Mouse (Mus musculus): Measurements from ENCODE around the gene Atp5mpl. TPM values are rescaled to one million over a fixed set of nuclear protein-coding genes. Genes with fewer than 3 reads are reported as not detected.

Gene Atp5mpl
- 590 and 598 TPM in 2 replicates for polyA plus RNA-seq (2016; fragmentation: Nextera tagmentation; extraction: Ambion mirVana)

DNA sequence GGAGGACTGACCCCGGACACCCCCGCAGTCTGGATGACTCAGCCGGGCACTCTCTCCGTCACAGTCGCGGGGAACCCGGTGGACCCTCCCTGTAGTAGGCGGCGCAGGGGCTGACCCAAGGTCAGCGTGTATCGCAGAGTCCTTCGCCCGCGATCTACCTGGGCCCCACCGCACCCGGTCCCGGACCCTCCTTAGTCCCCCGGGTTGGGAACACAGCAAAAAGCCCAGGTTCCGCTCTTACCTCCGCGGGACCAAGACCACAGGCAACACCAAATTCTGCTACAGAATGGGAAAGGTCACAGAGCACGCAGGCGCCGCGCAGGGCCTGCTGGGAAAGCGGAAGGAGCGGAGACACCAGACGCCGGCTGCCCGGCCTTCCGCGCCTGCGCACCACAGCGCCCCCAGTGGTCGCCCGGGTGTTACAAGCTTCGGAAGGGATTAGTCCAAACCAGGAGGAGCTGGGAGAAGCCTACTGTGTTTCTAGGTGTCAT, at the start of gene Atp5mpl:
TSS of gene Atp5mpl (minus strand) at position 295 of the 491 bp plus-strand sequence.
- ATAC-seq (ENCODE audit: low FRiP score), result peak; percentile 91
- no peaks in the 10 kb centered on the region for H3K9me3 ChIP-seq
- H3K27me3 ChIP-seq, result no peaks in the 10 kb centered on the region
- peaks cover 17% of the 10 kb centered on the region for H3K4me1 ChIP-seq
- peak within 1 kb of the TSS; percentile 83 for H3K4me2 ChIP-seq
- peaks cover 16% of the 10 kb centered on the region for H3K36me3 ChIP-seq (replicated peaks)
- peak within 1 kb of the TSS; percentile 47; the same call in 1 of the 2 replicates for H3K27ac ChIP-seq
- H3K9ac ChIP-seq, result peak within 1 kb of the TSS; percentile 95
- under 1% methylated on average over 37 of the region's 37 CpGs for WGBS
- peak within 1 kb of the TSS; percentile 91 for H3K4me3 ChIP-seq (replicated peaks)

DNA sequence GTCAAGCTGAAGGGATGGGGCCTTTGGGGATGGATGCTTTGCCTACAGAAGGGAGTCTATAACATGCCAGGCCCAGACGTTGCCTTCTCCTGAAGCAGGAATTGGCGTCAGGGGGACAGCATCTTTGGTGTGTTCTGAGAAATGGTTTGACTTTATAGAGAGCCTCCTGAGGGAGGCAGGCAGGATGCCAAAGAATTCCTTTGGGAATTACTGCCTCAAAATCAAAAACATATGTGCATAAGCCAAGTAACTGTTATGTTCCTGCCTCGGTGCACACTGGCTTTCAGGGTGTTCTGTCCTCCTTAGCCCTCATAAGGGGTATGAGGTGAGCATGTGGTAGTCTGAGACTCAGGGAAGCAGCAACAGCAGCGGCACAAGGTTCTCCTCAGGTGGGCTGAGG, 49.6 kb upstream of the Atp5mpl start:
- no peak for ATAC-seq (ENCODE audit: low FRiP score)

DNA sequence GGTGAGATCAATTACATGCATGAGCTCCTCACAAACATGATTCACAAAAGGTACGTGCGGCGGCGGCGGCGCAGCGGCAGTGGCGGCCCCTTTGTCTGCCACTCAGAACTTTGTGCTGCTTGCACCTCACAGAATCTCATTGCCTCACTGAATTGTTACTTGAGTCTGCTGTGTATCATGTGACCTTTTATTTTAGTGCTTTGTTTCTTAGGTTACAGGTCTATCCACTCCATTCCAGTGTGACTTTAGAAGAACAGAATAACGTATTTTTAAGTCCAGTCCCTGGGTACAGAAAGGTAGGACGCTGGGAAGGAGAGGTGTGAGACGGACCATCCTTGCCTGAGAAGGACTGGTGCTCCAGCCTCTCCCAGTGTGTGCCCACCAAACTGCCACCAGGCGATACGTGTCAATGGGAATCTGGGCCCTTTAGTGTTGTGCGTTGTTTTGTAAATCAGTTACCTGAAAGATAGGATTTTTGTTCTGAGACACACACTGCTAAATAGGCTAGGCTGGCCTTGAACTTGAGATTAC, 46.6 kb upstream of the Atp5mpl start:
- H3K36me3 ChIP-seq (replicated peaks), result no peaks in the 10 kb centered on the region
- no peaks in the 10 kb centered on the region for H3K27me3 ChIP-seq
- H3K27ac ChIP-seq, result peak overlapping the region; percentile 90
- peak; percentile 74 for ATAC-seq (ENCODE audit: low FRiP score)
- H3K4me2 ChIP-seq, result peak overlapping the region; percentile 45
- H3K9me3 ChIP-seq, result no peaks in the 10 kb centered on the region
- H3K9ac ChIP-seq, result peak overlapping the region; percentile 21
- peaks cover 14% of the 10 kb centered on the region for H3K4me1 ChIP-seq
- 7% methylated on average over 14 of the region's 14 CpGs for WGBS
- H3K4me3 ChIP-seq (replicated peaks), result peak overlapping the region; percentile 16

More for the DNA sequence above, 49.6 kb upstream of the Atp5mpl start:
- no peak overlapping the region for H3K4me2 ChIP-seq
- H3K4me3 ChIP-seq (replicated peaks), result no peak overlapping the region
- H3K36me3 ChIP-seq (replicated peaks), result no peaks in the 10 kb centered on the region
- WGBS, result 91% methylated on average over 4 of the region's 4 CpGs
- no peak overlapping the region for H3K27ac ChIP-seq
- no peak overlapping the region for H3K9ac ChIP-seq
- H3K9me3 ChIP-seq, result 0 out of 2 replicates have a peak, but pooled peaks cover 2% of the 10 kb centered on the region
- peaks cover 14% of the 10 kb centered on the region for H3K4me1 ChIP-seq
- no peaks in the 10 kb centered on the region for H3K27me3 ChIP-seq

DNA sequence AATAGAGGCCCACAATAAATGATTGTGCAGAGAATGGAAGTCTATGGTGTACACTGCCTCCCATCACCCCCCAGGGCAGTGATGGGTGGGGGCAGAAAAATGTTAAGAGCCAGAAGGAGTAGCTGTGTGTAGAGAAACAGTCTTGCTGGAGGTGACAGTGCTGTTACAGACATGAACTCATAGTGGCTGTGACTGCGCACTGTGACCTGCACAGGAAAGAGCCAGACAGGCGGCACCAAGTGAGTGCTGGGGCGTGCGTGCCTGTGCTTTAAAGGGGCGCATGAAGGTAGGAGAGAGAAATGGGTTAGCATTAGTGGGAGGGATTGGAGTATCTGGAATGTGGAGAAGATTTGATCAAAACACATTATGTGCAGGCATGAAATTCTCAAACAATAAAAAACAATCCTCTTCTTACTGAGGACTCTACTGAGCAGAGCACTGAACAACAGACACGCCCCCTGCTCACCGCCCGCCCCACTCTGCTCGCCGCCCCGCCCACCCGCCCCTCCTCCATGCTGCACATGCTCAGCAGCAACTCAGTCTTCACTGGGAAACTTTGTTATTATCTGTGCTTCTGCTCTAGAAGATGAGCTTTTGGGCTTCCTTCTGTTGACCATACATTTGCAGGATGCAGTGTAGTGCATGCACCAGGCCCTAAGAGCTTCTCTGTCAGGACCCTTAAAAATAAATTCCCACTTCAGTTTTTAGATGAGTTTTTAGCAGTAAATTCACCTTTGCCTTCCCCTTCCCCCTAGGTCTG, 45.9 kb upstream of the Atp5mpl start:
- Histone ChIP-seq H3K9me3 (no peaks in the 10 kb centered on the region), H3K36me3 (replicated peaks) (no peaks in the 10 kb centered on the region), H3K4me3 (replicated peaks) (peak overlapping the region; percentile 16), H3K27me3 (no peaks in the 10 kb centered on the region), H3K9ac (peak overlapping the region; percentile 21), H3K4me2 (peak overlapping the region; percentile 45), H3K27ac (peak overlapping the region; percentile 90), H3K4me1 (peaks cover 14% of the 10 kb centered on the region)
- WGBS, result 21% methylated on average over 12 of the region's 12 CpGs
- peak; percentile 92 for ATAC-seq (ENCODE audit: low FRiP score)

DNA sequence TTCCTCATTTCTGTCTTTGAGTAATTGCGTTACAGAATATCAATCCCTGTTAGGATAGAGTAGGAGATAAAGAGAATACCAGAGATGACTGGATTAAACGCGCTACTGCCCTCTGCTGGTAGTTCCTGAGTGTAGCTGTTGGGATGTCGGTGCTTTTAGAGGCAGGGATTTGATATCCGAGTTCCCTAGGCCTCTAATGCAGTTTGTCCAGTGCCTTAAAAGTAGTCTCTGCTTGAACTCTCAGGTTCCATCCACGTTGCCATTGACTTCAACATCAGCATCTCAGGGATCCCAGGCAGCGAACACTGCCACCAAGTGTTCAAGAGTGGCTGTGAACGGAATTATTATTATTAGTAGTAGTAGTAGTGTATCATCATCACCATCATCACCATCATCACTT, 34.4 kb upstream of the Atp5mpl start:
- H3K9ac ChIP-seq, result no peak overlapping the region
- no peaks in the 10 kb centered on the region for H3K27me3 ChIP-seq
- no peak overlapping the region for H3K4me3 ChIP-seq (replicated peaks)
- no peak overlapping the region for H3K4me2 ChIP-seq
- ATAC-seq (ENCODE audit: low FRiP score), result no peak
- H3K27ac ChIP-seq, result no peak overlapping the region
- no peaks in the 10 kb centered on the region for H3K36me3 ChIP-seq (replicated peaks)
- H3K9me3 ChIP-seq, result no peaks in the 10 kb centered on the region
- no peaks in the 10 kb centered on the region for H3K4me1 ChIP-seq
- 20% methylated on average over 8 of the region's 8 CpGs for WGBS

DNA sequence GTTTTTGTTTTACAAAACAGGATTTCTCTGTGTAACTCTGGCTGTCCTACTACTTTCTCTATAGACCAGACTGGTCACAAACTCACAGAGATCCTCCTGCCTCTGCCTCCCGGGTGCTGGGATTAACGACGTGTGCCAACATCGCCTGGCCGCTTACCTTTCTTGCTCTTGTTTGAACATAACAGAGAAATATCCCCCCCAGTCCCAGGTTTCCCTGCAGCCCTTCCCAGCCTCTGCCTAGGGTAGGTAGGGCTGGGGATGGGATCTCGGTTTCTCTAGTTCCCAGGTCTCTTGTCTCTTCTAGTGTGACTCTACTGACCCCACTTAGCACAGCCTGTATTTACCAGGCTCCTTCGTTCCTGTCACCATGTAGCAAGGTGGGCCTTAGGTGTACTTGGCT, 33.0 kb upstream of the Atp5mpl start:
- no peak for ATAC-seq (ENCODE audit: low FRiP score)
- Histone ChIP-seq H3K27me3 (no peaks in the 10 kb centered on the region), H3K4me1 (no peaks in the 10 kb centered on the region), H3K9ac (no peak overlapping the region), H3K27ac (no peak overlapping the region), H3K4me2 (no peak overlapping the region), H3K9me3 (no peaks in the 10 kb centered on the region), H3K4me3 (replicated peaks) (no peak overlapping the region), H3K36me3 (replicated peaks) (no peaks in the 10 kb centered on the region)
- 97% methylated on average over 7 of the region's 7 CpGs for WGBS

DNA sequence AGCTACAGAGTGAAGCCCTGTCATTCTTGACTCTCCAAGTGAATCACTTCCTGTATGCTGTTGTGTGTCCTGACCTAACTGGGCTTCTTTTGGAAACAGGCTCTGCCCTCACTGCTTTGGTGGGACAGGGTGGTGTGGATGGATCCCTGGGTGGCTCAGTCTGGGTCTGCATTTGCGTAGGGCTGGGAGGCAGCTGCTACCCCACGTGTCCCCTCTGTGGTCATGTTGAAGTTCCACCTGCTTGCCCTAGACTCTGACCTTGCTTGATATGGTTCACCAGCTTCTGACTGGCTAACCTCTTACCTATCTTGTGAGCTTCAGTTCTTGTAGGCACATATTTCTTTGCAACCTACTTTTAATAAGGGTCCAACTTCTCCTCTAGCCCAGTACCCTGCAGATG, 28.4 kb upstream of the Atp5mpl start:
- Histone ChIP-seq H3K27me3 (no peaks in the 10 kb centered on the region), H3K27ac (no peak overlapping the region), H3K9me3 (no peaks in the 10 kb centered on the region), H3K4me3 (replicated peaks) (no peak overlapping the region), H3K4me1 (no peaks in the 10 kb centered on the region), H3K36me3 (replicated peaks) (no peaks in the 10 kb centered on the region), H3K9ac (no peak overlapping the region), H3K4me2 (no peak overlapping the region)
- ATAC-seq (ENCODE audit: low FRiP score), result no peak
- WGBS, result 91% methylated on average over 2 of the region's 2 CpGs

DNA sequence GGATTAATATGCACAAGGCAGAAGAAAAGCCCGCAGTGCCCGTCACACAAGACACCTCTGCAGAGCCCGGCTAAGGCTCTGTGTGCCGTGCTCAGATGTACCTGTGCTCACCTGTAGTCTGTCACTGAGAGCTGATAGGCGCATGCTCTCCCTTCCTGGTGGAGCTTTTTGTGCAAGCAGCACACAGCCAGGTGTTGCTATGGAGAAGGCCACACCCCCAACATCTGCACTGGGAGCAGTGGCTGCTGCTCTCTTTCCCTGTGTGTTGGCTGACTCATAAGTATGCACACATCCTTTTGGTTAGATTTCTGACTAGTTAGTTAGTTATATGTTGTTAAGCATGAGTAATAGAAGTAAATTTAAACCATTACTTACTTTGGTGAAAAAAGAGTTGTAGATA, 25.8 kb upstream of the Atp5mpl start:
- no peak overlapping the region for H3K9ac ChIP-seq
- no peaks in the 10 kb centered on the region for H3K9me3 ChIP-seq
- H3K4me1 ChIP-seq, result no peaks in the 10 kb centered on the region
- ATAC-seq (ENCODE audit: low FRiP score), result no peak
- H3K4me3 ChIP-seq (replicated peaks), result no peak overlapping the region
- no peak overlapping the region for H3K4me2 ChIP-seq
- 90% methylated on average over 5 of the region's 5 CpGs for WGBS
- no peaks in the 10 kb centered on the region for H3K36me3 ChIP-seq (replicated peaks)
- no peak overlapping the region for H3K27ac ChIP-seq
- H3K27me3 ChIP-seq, result no peaks in the 10 kb centered on the region

DNA sequence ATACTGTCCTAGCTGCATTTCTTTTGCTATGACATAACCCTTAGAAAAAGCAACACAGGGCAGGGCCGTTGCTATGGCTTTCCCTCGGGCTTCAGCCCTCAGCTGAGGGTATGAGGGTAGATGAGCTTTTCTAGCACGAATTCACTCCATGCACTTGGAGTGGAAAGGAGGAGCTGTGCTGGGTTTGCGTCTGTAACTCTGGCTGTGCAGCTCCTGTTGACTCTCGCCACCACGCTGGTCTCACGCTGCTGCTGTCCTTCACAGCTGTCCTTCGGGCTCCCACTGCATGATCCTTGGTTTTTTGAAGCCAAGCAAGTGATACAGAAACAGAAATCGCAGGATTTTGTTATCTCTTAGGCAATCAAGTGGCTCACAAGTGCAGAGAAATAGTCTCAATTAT, 20.0 kb upstream of the Atp5mpl start:
- H3K27ac ChIP-seq, result no peak overlapping the region
- H3K4me1 ChIP-seq, result no peaks in the 10 kb centered on the region
- no peak overlapping the region for H3K9ac ChIP-seq
- H3K4me3 ChIP-seq (replicated peaks), result no peak overlapping the region
- H3K9me3 ChIP-seq, result no peaks in the 10 kb centered on the region
- H3K36me3 ChIP-seq (replicated peaks), result no peaks in the 10 kb centered on the region
- no peak overlapping the region for H3K4me2 ChIP-seq
- no peaks in the 10 kb centered on the region for H3K27me3 ChIP-seq
- 50% methylated on average over 9 of the region's 9 CpGs for WGBS
- ATAC-seq (ENCODE audit: low FRiP score), result no peak

DNA sequence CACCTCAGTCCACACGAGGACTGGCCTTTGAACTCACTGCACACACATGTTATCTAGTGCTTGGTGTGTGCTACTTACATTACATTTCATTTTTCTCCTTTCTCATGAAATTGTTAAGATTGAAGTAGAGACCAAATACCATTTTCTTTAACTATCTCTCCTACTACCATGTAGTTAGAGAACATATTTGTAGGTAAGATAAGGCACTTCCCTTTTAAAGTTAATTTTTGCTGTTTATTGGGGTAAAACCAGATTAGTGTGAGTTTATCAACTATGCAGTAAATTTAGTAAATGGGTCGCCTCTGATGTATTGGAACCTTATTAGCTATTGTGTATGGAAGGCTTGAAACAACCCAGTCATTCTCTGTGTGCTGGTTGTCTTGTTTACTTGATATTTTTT, 16.4 kb upstream of the Atp5mpl start:
- no peaks in the 10 kb centered on the region for H3K9me3 ChIP-seq
- H3K27ac ChIP-seq, result no peak overlapping the region
- H3K4me3 ChIP-seq (replicated peaks), result no peak overlapping the region
- H3K4me1 ChIP-seq, result no peaks in the 10 kb centered on the region
- no peaks in the 10 kb centered on the region for H3K27me3 ChIP-seq
- no peak for ATAC-seq (ENCODE audit: low FRiP score)
- no peak overlapping the region for H3K9ac ChIP-seq
- 80% methylated on average over 2 of the region's 2 CpGs for WGBS
- H3K36me3 ChIP-seq (replicated peaks), result no peaks in the 10 kb centered on the region
- no peak overlapping the region for H3K4me2 ChIP-seq

DNA sequence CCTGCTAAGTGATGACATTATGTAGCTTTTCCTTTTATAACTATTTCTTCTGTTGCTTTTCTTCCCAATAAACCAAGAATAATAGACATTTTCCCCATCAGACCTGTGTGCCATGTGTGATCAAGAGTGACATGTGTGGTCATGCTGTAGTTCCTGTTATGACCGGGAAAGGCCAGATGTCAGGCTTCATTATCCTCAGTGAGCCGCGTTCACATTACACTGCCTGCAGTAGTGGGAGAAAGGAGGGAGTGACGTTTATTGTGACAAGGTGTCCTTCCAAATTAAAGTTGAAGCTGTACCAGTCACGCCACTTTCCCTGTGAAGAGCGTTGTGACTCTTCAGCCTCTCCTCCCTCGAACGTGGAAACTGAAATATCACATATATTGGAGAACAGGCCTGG, 15.1 kb upstream of the Atp5mpl start:
- Histone ChIP-seq H3K4me2 (no peak overlapping the region), H3K4me1 (no peaks in the 10 kb centered on the region), H3K9me3 (no peaks in the 10 kb centered on the region), H3K27ac (no peak overlapping the region), H3K27me3 (no peaks in the 10 kb centered on the region), H3K36me3 (replicated peaks) (no peaks in the 10 kb centered on the region), H3K4me3 (replicated peaks) (no peak overlapping the region), H3K9ac (no peak overlapping the region)
- WGBS, result 79% methylated on average over 8 of the region's 8 CpGs
- no peak for ATAC-seq (ENCODE audit: low FRiP score)

DNA sequence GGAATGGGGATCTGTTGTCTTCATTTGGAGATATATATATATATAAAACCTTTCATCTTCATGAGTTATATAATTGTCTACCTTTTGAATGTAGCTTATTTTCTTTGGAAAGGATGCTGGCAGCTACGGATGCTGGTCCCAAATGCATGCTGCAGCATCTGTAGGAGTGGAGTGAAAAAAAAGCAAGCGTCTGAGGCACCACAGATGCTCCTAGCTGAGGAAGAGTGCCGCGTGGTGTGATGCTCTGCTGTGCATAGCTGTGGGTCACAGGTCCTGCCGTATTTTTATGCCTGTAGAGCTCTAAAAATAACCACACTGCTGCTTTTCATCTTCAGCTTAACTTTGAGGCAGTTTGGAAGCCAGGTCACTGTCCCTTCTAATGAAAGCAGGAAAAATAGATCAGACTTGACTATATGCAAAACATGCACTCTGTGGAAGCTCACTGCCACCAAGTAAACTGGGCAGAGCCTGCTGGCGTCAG, 14.2 kb upstream of the Atp5mpl start, which contains the start of gene Rd3l:
TSS of gene Rd3l (minus strand) at position 431 of the 481 bp plus-strand sequence.
- no peaks in the 10 kb centered on the region for H3K4me1 ChIP-seq
- no peak within 1 kb of the TSS for H3K4me2 ChIP-seq
- no peak within 1 kb of the TSS for H3K4me3 ChIP-seq (replicated peaks)
- H3K9ac ChIP-seq, result no peak within 1 kb of the TSS
- no peak for ATAC-seq (ENCODE audit: low FRiP score)
- H3K27me3 ChIP-seq, result no peaks in the 10 kb centered on the region
- H3K36me3 ChIP-seq (replicated peaks), result no peaks in the 10 kb centered on the region
- no peak within 1 kb of the TSS for H3K27ac ChIP-seq
- no peaks in the 10 kb centered on the region for H3K9me3 ChIP-seq
- WGBS, result 76% methylated on average over 6 of the region's 6 CpGs
